Mouse (Mus musculus) liver, adult 2 months (tissue): ENCODE measurements around the gene Arhgap31.

Experiments
- CTCF ChIP-seq: fragments of 200-500 bp; IDR thresholded peaks from 2 replicates; pipeline ENCODE4 v1.5.1; 2011; ENCODE audit warnings: low read depth, low read length, control low read depth
- POLR2A ChIP-seq: fragments of 200-500 bp; IDR thresholded peaks from 2 replicates; pipeline ENCODE4 v1.6.1; 2011; ENCODE audit warnings: low read length, control low read depth; ENCODE audit not compliant: insufficient read depth; ENCODE audit errors: extremely low read depth

DNA sequence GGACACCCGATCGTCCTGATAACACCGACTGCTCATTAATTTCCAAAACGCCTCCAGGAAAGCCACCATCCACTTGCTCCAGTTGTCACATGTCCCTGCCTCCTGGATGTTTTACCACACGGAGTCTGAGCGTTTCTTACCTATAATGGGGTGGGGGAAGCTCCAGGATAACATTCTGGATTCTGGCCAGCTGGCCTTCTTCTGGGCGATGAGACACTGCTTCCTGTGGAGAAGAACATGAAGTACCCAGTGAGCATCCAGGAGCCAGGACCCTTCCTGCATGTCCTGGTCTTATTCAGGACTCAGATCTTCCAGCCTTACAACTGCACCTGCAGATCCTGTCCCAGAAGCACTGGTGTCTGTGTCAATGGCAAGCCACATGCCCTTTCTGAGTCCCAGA lies 87.7 kb downstream of the Arhgap31 start:
- TF ChIP-seq POLR2A, result no peak
- no peak for TF ChIP-seq CTCF
